8 mouse cellular contexts compared by ENCODE assay signal in the genomic region with DNA sequence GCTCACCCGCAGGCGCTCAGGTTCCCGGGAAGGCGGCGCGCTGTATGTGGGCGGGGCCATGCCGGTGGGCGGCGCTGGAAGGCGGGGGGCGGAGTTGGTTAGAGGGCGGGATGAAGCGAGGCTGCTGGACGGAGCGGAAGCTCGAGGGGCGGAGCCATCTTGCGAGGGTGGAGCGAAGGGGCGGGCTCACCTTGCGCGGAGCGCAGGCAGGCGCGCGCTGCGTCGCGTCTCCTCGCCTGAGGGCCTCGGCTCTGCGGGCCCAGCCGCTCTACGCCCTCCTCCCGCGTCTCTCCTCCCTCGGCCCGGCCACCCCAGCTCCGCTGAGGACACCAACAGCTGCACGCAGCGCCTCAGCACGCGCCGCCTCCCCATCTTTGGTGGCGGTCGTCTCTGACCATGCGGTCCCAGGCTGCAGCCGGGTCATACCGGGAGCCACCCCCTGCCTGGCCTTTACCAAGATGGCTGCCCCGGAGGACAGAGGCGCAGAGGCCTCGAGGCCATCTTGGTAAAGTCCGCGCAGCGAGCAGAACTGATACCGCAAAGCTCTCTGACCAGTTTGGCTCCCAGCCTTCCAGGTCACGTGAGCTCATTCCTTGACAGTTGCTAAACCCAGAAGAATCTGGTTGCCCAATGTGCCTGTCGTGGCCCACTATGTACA. TPM values are rescaled to one million over a fixed set of nuclear protein-coding genes. Genes with fewer than 3 reads are reported as not detected.
DNase-seq lines count a peak whose midpoint lies in the region; ATAC-seq and TF ChIP-seq lines count a peak whose summit lies in the region.

A gene (minus strand): TSS at position 46 of the 658 bp plus-strand sequence.

- peak within 1 kb of the TSS; percentile 98 for H3K4me3 ChIP-seq in bone marrow macrophage, adult 2 months (ENCODE audit: insufficient read depth, low read length)
- H3K4me3 ChIP-seq in embryonic fibroblast, embryonic 13.5 days (ENCODE audit: insufficient read depth, low read length) = peak within 1 kb of the TSS; percentile 80
- peak within 1 kb of the TSS; percentile 57 for H3K4me3 ChIP-seq in kidney, embryonic 14.5 days (ENCODE audit: low read length)
- H3K4me3 ChIP-seq in limb, embryonic 15.5 days = peak within 1 kb of the TSS; percentile 73

- TF ChIP-seq POLR2A in bone marrow macrophage, adult 2 months (IDR thresholded peaks at IDR 0.05; ENCODE audit: borderline replicate concordance, low read depth, low read length) = no peak
- peak; percentile 96 for TF ChIP-seq POLR2A in embryonic fibroblast, embryonic 13.5 days (IDR thresholded peaks at IDR 0.05; ENCODE audit: low read depth, low read length)

- DNase-seq in A20 (ENCODE audit: low read depth, low spot score) = peak; percentile 99
- peak; percentile 97 to 99 for DNase-seq in heart, adult 9 months (ENCODE audit: low spot score in 2 of 2)
- DNase-seq in monocyte, adult 2 months (ENCODE audit: low read depth in 1 of 2, low spot score in 2 of 2) = peak; percentile 96 to 99
- peak; percentile 98 to 99 for DNase-seq in spleen, postnatal 36 days (ENCODE audit: low spot score in 2 of 2)

- peak within 1 kb of the TSS; percentile 100 for H3K27ac ChIP-seq in bone marrow macrophage, adult 2 months (ENCODE audit: insufficient read depth, low read depth, low read length)
- peak within 1 kb of the TSS; percentile 98 for H3K27ac ChIP-seq in embryonic fibroblast, embryonic 13.5 days (ENCODE audit: insufficient read depth, low read length)
- peak within 1 kb of the TSS; percentile 90 for H3K27ac ChIP-seq in kidney, embryonic 14.5 days (ENCODE audit: low read depth, low read length)
- peak within 1 kb of the TSS; percentile 97 for H3K27ac ChIP-seq in limb, embryonic 15.5 days

- WGBS in kidney, embryonic 14.5 days = under 1% methylated on average over 55 of the region's 59 CpGs
- WGBS in limb, embryonic 15.5 days = under 1% methylated on average over 52 of the region's 59 CpGs

- H3K36me3 ChIP-seq in kidney, embryonic 14.5 days (ENCODE audit: control insufficient read depth, insufficient read depth, low read length) = no peaks in the 10 kb centered on the region
- no peaks in the 10 kb centered on the region for H3K36me3 ChIP-seq in limb, embryonic 15.5 days

- H3K4me1 ChIP-seq in bone marrow macrophage, adult 2 months (ENCODE audit: control insufficient read depth, insufficient read depth, low read length) = peaks cover 10% of the 10 kb centered on the region
- H3K4me1 ChIP-seq in embryonic fibroblast, embryonic 13.5 days (ENCODE audit: control insufficient read depth, insufficient read depth, low read length) = no peaks in the 10 kb centered on the region
- H3K4me1 ChIP-seq in kidney, embryonic 14.5 days (ENCODE audit: control insufficient read depth, insufficient read depth, low read length) = no peaks in the 10 kb centered on the region
- H3K4me1 ChIP-seq in limb, embryonic 15.5 days = no peaks in the 10 kb centered on the region

- no peak for TF ChIP-seq CTCF in bone marrow macrophage, adult 2 months (IDR thresholded peaks at IDR 0.05; ENCODE audit: low read depth, low read length)
- no peak for TF ChIP-seq CTCF in embryonic fibroblast, embryonic 13.5 days (IDR thresholded peaks at IDR 0.05; ENCODE audit: borderline replicate concordance, insufficient read depth, low read length)

- peak within 1 kb of the TSS; percentile 55 for H3K4me2 ChIP-seq in kidney, embryonic 14.5 days (replicated peaks; ENCODE audit: low read depth, low read length)
- peak within 1 kb of the TSS; percentile 75 for H3K4me2 ChIP-seq in limb, embryonic 15.5 days

- peak; percentile 99 for ATAC-seq in kidney, embryonic 14.5 days (ENCODE audit: low FRiP score, low TSS enrichment)
- ATAC-seq in limb, embryonic 15.5 days (ENCODE audit: insufficient number of reproducible peaks, low FRiP score, low TSS enrichment, low read depth) = peak; percentile 99

- no peaks in the 10 kb centered on the region for H3K9me3 ChIP-seq in kidney, embryonic 14.5 days (ENCODE audit: control insufficient read depth, low read length)
- no peaks in the 10 kb centered on the region for H3K9me3 ChIP-seq in limb, embryonic 15.5 days

- no peaks in the 10 kb centered on the region for H3K27me3 ChIP-seq in kidney, embryonic 14.5 days (ENCODE audit: control insufficient read depth, insufficient read depth, low read length)
- H3K27me3 ChIP-seq in limb, embryonic 15.5 days = no peaks in the 10 kb centered on the region

- H3K9ac ChIP-seq in kidney, embryonic 14.5 days (ENCODE audit: low read depth, low read length) = peak within 1 kb of the TSS; percentile 69
- H3K9ac ChIP-seq in limb, embryonic 15.5 days = peak within 1 kb of the TSS; percentile 82

RNA-seq across cellular contexts. Expression of the gene that starts here (rescaled TPM):
- polyA plus RNA-seq in bone marrow macrophage, adult 2 months (2012; ENCODE audit: insufficient read depth, insufficient read length, missing spikeins) = 1.8 and 2.1 TPM in 2 replicates
- 1.7 and 1.9 TPM in 2 replicates for polyA plus RNA-seq in embryonic fibroblast, embryonic 13.5 days (2011; ENCODE audit: insufficient read length, low read depth, missing spikeins)
- 7.2 and 8.2 TPM in 2 replicates for polyA plus RNA-seq in kidney, embryonic 14.5 days (2014; fragmentation: Nextera tagmentation; extraction: Ambion mirVana)
- 1.8 and 2.0 TPM in 2 replicates for polyA plus RNA-seq in limb, embryonic 15.5 days (2015; fragmentation: Nextera tagmentation; extraction: Ambion mirVana)

Comparison
In these comparisons a context has a peak if more than half of its experiments do, and no peak if none do; other contexts are left out.
1. Peak in every context shown above with its lines: DNase-seq, ATAC-seq, H3K4me3 ChIP-seq and H3K27ac ChIP-seq.